Mouse (Mus musculus) embryonic fibroblast, embryonic 13.5 days (primary cell): ENCODE measurements at regions not wholly inside any gene's neighbourhood (a gene's known extent, or its start where the extent isn't known, plus 50 kb on each side); places are given as distances from the start of the nearest gene placed in this dataset.

Source experiments
- H3K27ac ChIP-seq: 2 replicates; pipeline ENCODE4 v1.5.1; 2012; ENCODE audit warnings: low read length, control low read depth, inconsistent platforms; ENCODE audit not compliant: insufficient read depth
- H3K4me1 ChIP-seq: 2 replicates; pipeline ENCODE4 v1.6.1; 2011; ENCODE audit warnings: low read length; ENCODE audit not compliant: control insufficient read depth, insufficient read depth
- H3K4me3 ChIP-seq: 2 replicates; pipeline ENCODE4 v1.5.1; 2011; ENCODE audit warnings: mild to moderate bottlenecking, control low read depth, low read length; ENCODE audit not compliant: insufficient read depth
- CTCF ChIP-seq: IDR thresholded peaks from 2 replicates; pipeline ENCODE4 v1.5.1; 2011; ENCODE audit warnings: mild to moderate bottlenecking, control low read depth, low read length, moderate library complexity, borderline replicate concordance; ENCODE audit not compliant: insufficient read depth
- POLR2A ChIP-seq: IDR thresholded peaks from 2 replicates; pipeline ENCODE4 v1.6.1; 2011; ENCODE audit warnings: low read depth, mild to moderate bottlenecking, control low read depth, low read length, moderate library complexity

GRCm38 (mm10) chr2:92856047-92856446 is 58.9 kb upstream of the Syt13 start:
- Histone ChIP-seq H3K4me3 (no peak overlapping the region), H3K27ac (no peak overlapping the region), H3K4me1 (no peaks in the 10 kb centered on the region)
- no peak for TF ChIP-seq POLR2A
- TF ChIP-seq CTCF: no peak

- TF ChIP-seq POLR2A (no peak), CTCF (no peak)
- no peak overlapping the region for H3K27ac ChIP-seq
- no peaks in the 10 kb centered on the region for H3K4me1 ChIP-seq
- H3K4me3 ChIP-seq: no peak overlapping the region
Measured at GRCm38 (mm10) chr2:92860502-92861197, 54.2 kb upstream of the Syt13 start.
